Mouse (Mus musculus) erythroblast, embryonic 14.5 days (primary cell): Measurements from ENCODE around the gene Gm21954. TPM values are rescaled to one million over a fixed set of nuclear protein-coding genes. Genes with fewer than 3 reads are reported as not detected.

Experiments
- H3K27me3 ChIP-seq: 2 replicates; pipeline ENCODE4 v1.6.1; 2012; ENCODE audit warnings: inconsistent platforms; ENCODE audit not compliant: control insufficient read depth
- H3K36me3 ChIP-seq: 2 replicates; pipeline ENCODE4 v1.6.1; 2012; ENCODE audit warnings: mild to moderate bottlenecking, inconsistent platforms; ENCODE audit not compliant: control insufficient read depth
- H3K4me1 ChIP-seq: 2 replicates; pipeline ENCODE4 v1.6.1; 2012; ENCODE audit warnings: inconsistent platforms; ENCODE audit not compliant: control insufficient read depth
- H3K4me3 ChIP-seq: replicated peaks from 2 replicates; pipeline ENCODE3; 2012; ENCODE audit warnings: moderate library complexity, mild to moderate bottlenecking, inconsistent platforms
- H3K9me3 ChIP-seq: 2 replicates; pipeline ENCODE4 v1.6.1; 2012; ENCODE audit warnings: low read length, inconsistent platforms, mixed read lengths; ENCODE audit not compliant: control insufficient read depth
- GATA1 ChIP-seq: IDR thresholded peaks from 2 replicates; pipeline ENCODE4 v1.6.1; 2012; ENCODE audit warnings: low read length, inconsistent platforms, mixed read lengths
- TAL1 ChIP-seq: IDR thresholded peaks from 3 replicates; pipeline ENCODE4 v1.6.1; 2012; ENCODE audit warnings: low read length, inconsistent platforms, mixed read lengths
- polyA plus RNA-seq: library from polyadenylated mRNA; stranded (reverse); fragments of >175 nt; gene quantifications from 2 replicates; pipeline ENCODE4 v1.2.3, GENCODE M21; 2012

Gene Gm21954
- polyA plus RNA-seq, 1 experiment, result not detected

GRCm38 (mm10) chr3:55449148-55449547, 22.9 kb downstream of the Gm21954 start:
- TF ChIP-seq TAL1 (no peak), GATA1 (no peak)
- H3K27me3 ChIP-seq, result no peaks in the 10 kb centered on the region
- no peaks in the 10 kb centered on the region for H3K9me3 ChIP-seq
- no peaks in the 10 kb centered on the region for H3K4me1 ChIP-seq
- no peaks in the 10 kb centered on the region for H3K36me3 ChIP-seq
- no peak overlapping the region for H3K4me3 ChIP-seq

GRCm38 (mm10) chr3:55447486-55448460, 24.2 kb downstream of the Gm21954 start:
- Histone ChIP-seq H3K36me3 (no peaks in the 10 kb centered on the region), H3K27me3 (no peaks in the 10 kb centered on the region), H3K9me3 (no peaks in the 10 kb centered on the region), H3K4me1 (no peaks in the 10 kb centered on the region), H3K4me3 (no peak overlapping the region)
- no peak for TF ChIP-seq TAL1
- TF ChIP-seq GATA1, result no peak

GRCm38 (mm10) chr3:55446681-55447080, 25.3 kb downstream of the Gm21954 start:
- H3K4me3 ChIP-seq, result no peak overlapping the region
- no peaks in the 10 kb centered on the region for H3K9me3 ChIP-seq
- no peaks in the 10 kb centered on the region for H3K36me3 ChIP-seq
- TF ChIP-seq GATA1 (no peak), TAL1 (no peak)
- no peaks in the 10 kb centered on the region for H3K4me1 ChIP-seq
- no peaks in the 10 kb centered on the region for H3K27me3 ChIP-seq

GRCm38 (mm10) chr3:55443725-55444124, 28.3 kb downstream of the Gm21954 start:
- Histone ChIP-seq H3K4me1 (no peaks in the 10 kb centered on the region), H3K4me3 (no peak overlapping the region), H3K36me3 (no peaks in the 10 kb centered on the region), H3K9me3 (no peaks in the 10 kb centered on the region), H3K27me3 (no peaks in the 10 kb centered on the region)
- TF ChIP-seq TAL1, result no peak

- no peaks in the 10 kb centered on the region for H3K4me1 ChIP-seq
- no peak for TF ChIP-seq TAL1
- H3K36me3 ChIP-seq, result no peaks in the 10 kb centered on the region
- no peaks in the 10 kb centered on the region for H3K9me3 ChIP-seq
- no peak overlapping the region for H3K4me3 ChIP-seq
- H3K27me3 ChIP-seq, result no peaks in the 10 kb centered on the region
Observed at GRCm38 (mm10) chr3:55443271-55443670, 28.7 kb downstream of the Gm21954 start.

GRCm38 (mm10) chr3:55442012-55442645, 29.9 kb downstream of the Gm21954 start:
- TF ChIP-seq TAL1, result no peak
- no peak for TF ChIP-seq GATA1
- H3K4me3 ChIP-seq, result no peak overlapping the region
- H3K4me1 ChIP-seq, result no peaks in the 10 kb centered on the region
- H3K36me3 ChIP-seq, result no peaks in the 10 kb centered on the region
- H3K9me3 ChIP-seq, result no peaks in the 10 kb centered on the region
- H3K27me3 ChIP-seq, result no peaks in the 10 kb centered on the region

GRCm38 (mm10) chr3:55440342-55440741, 31.7 kb downstream of the Gm21954 start:
- no peaks in the 10 kb centered on the region for H3K36me3 ChIP-seq
- no peaks in the 10 kb centered on the region for H3K4me1 ChIP-seq
- H3K4me3 ChIP-seq, result no peak overlapping the region
- TF ChIP-seq GATA1 (no peak), TAL1 (no peak)
- no peaks in the 10 kb centered on the region for H3K27me3 ChIP-seq
- no peaks in the 10 kb centered on the region for H3K9me3 ChIP-seq

- Histone ChIP-seq H3K4me1 (no peaks in the 10 kb centered on the region), H3K9me3 (no peaks in the 10 kb centered on the region)
- TF ChIP-seq TAL1 (no peak), GATA1 (no peak)
Observed at GRCm38 (mm10) chr3:55438824-55439446, 33.1 kb downstream of the Gm21954 start.

GRCm38 (mm10) chr3:55434276-55434675, 37.7 kb downstream of the Gm21954 start:
- Histone ChIP-seq H3K27me3 (no peaks in the 10 kb centered on the region), H3K4me3 (no peak overlapping the region), H3K36me3 (no peaks in the 10 kb centered on the region), H3K9me3 (peaks cover 4% of the 10 kb centered on the region), H3K4me1 (no peaks in the 10 kb centered on the region)
- TF ChIP-seq GATA1 (no peak), TAL1 (no peak)

More at GRCm38 (mm10) chr3:55438824-55439446, 33.1 kb downstream of the Gm21954 start:
- H3K4me3 ChIP-seq, result no peak overlapping the region
- H3K36me3 ChIP-seq, result no peaks in the 10 kb centered on the region
- H3K27me3 ChIP-seq, result no peaks in the 10 kb centered on the region
